Mouse (Mus musculus) intestine, embryonic 15.5 days (tissue): ENCODE data around the gene Gm5728. TPM values are rescaled to one million over a fixed set of nuclear protein-coding genes. Genes with fewer than 3 reads are reported as not detected.
"Not testable (repeated sequence)": the region's sequence is repeated elsewhere in the genome, so short reads cannot be mapped to it uniquely, and the experiment has no call there.

Source experiments
- ATAC-seq: fragments of 200-750 bp; cut with Nextera tagmentation; 2 replicates; pipeline ENCODE4 v1.8.0; 2017; ENCODE audit warnings: moderate TSS enrichment, moderate library complexity
- H3K27ac ChIP-seq: fragments of 300-500 bp; sonication (generic); 2 replicates; pipeline ENCODE4 v1.5.1; 2015; ENCODE audit warnings: mild to moderate bottlenecking, inconsistent platforms
- H3K27me3 ChIP-seq: fragments of 300-500 bp; sonication (generic); replicated peaks from 2 replicates; pipeline ENCODE4 v1.6.1; 2015; ENCODE audit warnings: inconsistent platforms
- H3K36me3 ChIP-seq: fragments of 300-500 bp; sonication (generic); 2 replicates; pipeline ENCODE4 v1.6.1; 2015; ENCODE audit warnings: inconsistent platforms
- H3K4me1 ChIP-seq: fragments of 300-500 bp; sonication (generic); replicated peaks from 2 replicates; pipeline ENCODE4 v1.6.1; 2015; ENCODE audit warnings: inconsistent platforms
- H3K4me2 ChIP-seq: fragments of 300-500 bp; sonication (generic); replicated peaks from 2 replicates; pipeline ENCODE4 v1.6.1; 2015; ENCODE audit warnings: mild to moderate bottlenecking, inconsistent platforms
- H3K4me3 ChIP-seq: fragments of 300-500 bp; sonication (generic); replicated peaks from 2 replicates; pipeline ENCODE4 v1.5.1; 2015; ENCODE audit warnings: inconsistent platforms
- H3K9ac ChIP-seq: fragments of 300-500 bp; sonication (generic); 2 replicates; pipeline ENCODE4 v1.6.1; 2015; ENCODE audit warnings: inconsistent platforms
- H3K9me3 ChIP-seq: fragments of 300-500 bp; sonication (generic); 2 replicates; pipeline ENCODE4 v1.6.1; 2016; ENCODE audit warnings: inconsistent platforms
- WGBS: fragments of 180-500 bp; shearing (Covaris S2); methylation state at CpG from one replicate; pipeline ENCODE4 v1.1.7; 2015; 5-methylcytosine and 5-hydroxymethylcytosine counted together
- polyA plus RNA-seq: library from polyadenylated mRNA; unstranded; fragments of >200 nt; fragmentation: Nextera tagmentation; extraction: Ambion mirVana; gene quantifications from 2 replicates; pipeline ENCODE4 v1.2.1, GENCODE M21; 2015

Gene Gm5728
- not detected in 2 replicates for polyA plus RNA-seq

GRCm38 (mm10) chr7:20375310-20375709 is at the start of gene Gm5728:
TSS of gene Gm5728 (minus strand) at chr7:20375410.
- H3K4me2 ChIP-seq, H3K9ac ChIP-seq, H3K9me3 ChIP-seq, H3K27me3 ChIP-seq, H3K36me3 ChIP-seq, ATAC-seq, H3K27ac ChIP-seq, H3K4me3 ChIP-seq, H3K4me1 ChIP-seq: not testable (repeated sequence)
- WGBS: no CpG with 5 or more reads among the region's 1 CpGs

DNA sequence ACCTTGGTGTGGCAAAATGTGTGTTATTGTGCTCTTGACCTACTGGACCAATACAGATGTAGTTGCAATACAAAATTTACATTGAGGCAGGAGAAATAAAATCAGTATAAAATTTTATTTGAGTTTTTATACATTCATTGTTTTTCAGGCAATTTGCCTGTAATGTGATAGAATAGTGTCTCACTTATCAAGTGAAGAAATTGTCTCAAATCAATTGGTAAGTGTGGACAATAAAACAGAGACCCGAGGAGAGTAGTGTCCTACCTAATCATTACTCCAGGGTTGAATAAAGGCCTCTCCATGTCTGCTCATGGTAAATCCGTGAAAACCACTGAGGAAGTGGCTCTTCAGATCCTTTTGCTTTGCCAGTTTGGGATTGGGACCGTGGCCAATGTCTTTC is 42.4 kb upstream of the Gm5728 start, which contains the start of gene Vmn1r100:
Vmn1r100 (plus strand) TSS at position 301 of the 400 bp plus-strand sequence.
- H3K4me1 ChIP-seq, H3K9me3 ChIP-seq, H3K36me3 ChIP-seq, H3K27ac ChIP-seq, H3K27me3 ChIP-seq, H3K4me2 ChIP-seq, H3K4me3 ChIP-seq, ATAC-seq, H3K9ac ChIP-seq: not testable (repeated sequence)
- WGBS: no CpG with 5 or more reads among the region's 3 CpGs

DNA sequence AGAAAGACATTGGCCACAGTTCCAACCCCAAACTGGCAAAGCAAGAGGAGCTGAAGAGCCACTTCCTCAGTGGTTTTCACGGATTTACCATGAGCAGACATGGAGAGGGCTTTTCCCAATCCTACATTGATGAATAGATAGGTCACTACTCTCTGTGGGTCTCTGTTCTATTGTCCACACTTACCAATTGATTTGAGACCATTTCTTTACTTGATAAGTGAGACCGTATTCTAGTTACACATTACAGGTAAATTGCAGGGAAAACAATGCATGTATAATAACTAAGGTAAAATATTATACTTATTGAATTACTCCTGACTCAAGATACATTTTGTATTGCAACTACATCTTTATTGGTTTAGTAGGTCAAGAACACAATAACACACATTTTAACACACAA is 41.2 kb downstream of the Gm5728 start, which contains the start of gene Gm4133:
Gm4133 (minus strand) TSS at position 101 of the 400 bp plus-strand sequence.
- WGBS: no CpG with 5 or more reads among the region's 2 CpGs
- H3K4me3 ChIP-seq, H3K9ac ChIP-seq, H3K36me3 ChIP-seq, H3K4me1 ChIP-seq, H3K9me3 ChIP-seq, H3K27me3 ChIP-seq, H3K27ac ChIP-seq, ATAC-seq, H3K4me2 ChIP-seq: not testable (repeated sequence)

Other genes with a start within 250 kb of the Gm5728 start
- not detected in 2 replicates for gene Vmn1r93, start 236.3 kb downstream of the Gm5728 start, polyA plus RNA-seq
- not detected in 2 replicates for gene Vmn1r94, start 207.0 kb downstream of the Gm5728 start, polyA plus RNA-seq
- gene Vmn1r95, start 181.7 kb downstream of the Gm5728 start, polyA plus RNA-seq: not detected in 2 replicates
- gene Gm6164, start 169.8 kb downstream of the Gm5728 start, polyA plus RNA-seq: not detected in 2 replicates
- not detected in 2 replicates for gene Gm4498, start 141.6 kb downstream of the Gm5728 start, polyA plus RNA-seq
- gene Gm5890, start 112.6 kb downstream of the Gm5728 start, polyA plus RNA-seq: not detected in 2 replicates
- gene Gm4133, start 41.3 kb downstream of the Gm5728 start, polyA plus RNA-seq: not detected in 2 replicates
- not detected in 2 replicates for gene Vmn1r100, start 42.5 kb upstream of the Gm5728 start, polyA plus RNA-seq
- gene Vmn1r101, start 67.2 kb upstream of the Gm5728 start, polyA plus RNA-seq: not detected in 2 replicates
- gene Gm10670, start 99.5 kb upstream of the Gm5728 start, polyA plus RNA-seq: not detected in 2 replicates
- gene Vmn1r103, start 135.1 kb upstream of the Gm5728 start, polyA plus RNA-seq: not detected in 2 replicates
- not detected in 2 replicates for gene Vmn1r104, start 158.4 kb upstream of the Gm5728 start, polyA plus RNA-seq
- gene Gm5726, start 170.3 kb upstream of the Gm5728 start, polyA plus RNA-seq: not detected in 2 replicates
- gene Gm4141, start 200.8 kb upstream of the Gm5728 start, polyA plus RNA-seq: not detected in 2 replicates
- not detected in 2 replicates for gene Gm4513, start 223.6 kb upstream of the Gm5728 start, polyA plus RNA-seq